Mouse (Mus musculus) CH12.LX (cell line): ENCODE measurements around the gene Theg.

Experiments used
- USF1 ChIP-seq: IDR thresholded peaks from 2 replicates; pipeline ENCODE4 v1.6.1; 2014; ENCODE audit warnings: low read depth, mild to moderate bottlenecking, inconsistent platforms, low read length, improper control_type of control experiment
- USF2 ChIP-seq: conservative IDR thresholded peaks from 2 replicates; pipeline ENCODE4 v1.6.1; 2011; ENCODE audit warnings: low read depth, low read length, improper control_type of control experiment

- TF ChIP-seq USF2 (no peak), USF1 (no peak)
These were observed 42.5 kb downstream of the Theg start for GRCm38 (mm10) chr10:79544631-79545030.
